In genomic region chr2:3948331-3948730, GRCm38 (mm10) we compare ENCODE assay signal across 17 mouse cellular contexts.
"Had no signal": no experiment of that assay in that cellular context is flagged by ENCODE, and none has a peak within 500 bp of the region (broad histone marks: within the 10 kb centered on the region; RNA-seq: fewer than 3 reads in every experiment).

No protein-coding gene starts in this region.

- H3K36me3 ChIP-seq: lung, embryonic 15.5 days; midbrain, embryonic 15.5 days; neural tube, embryonic 12.5 days; stomach, embryonic 15.5 days had no signal

- H3K9me3 ChIP-seq: lung, embryonic 15.5 days; megakaryocyte, embryonic 14.5 days; midbrain, embryonic 15.5 days; neural tube, embryonic 12.5 days; stomach, embryonic 15.5 days had no signal

- DNase-seq: liver, postnatal 0 days; lung, adult 2 months; lung, postnatal 14 days; lung, postnatal 36 days; right cerebral cortex, postnatal 14 days; thymus, adult 2 months; thymus, postnatal 25 days; thymus, postnatal 4 days had no signal

- H3K9ac ChIP-seq: liver, postnatal 0 days; lung, embryonic 15.5 days; midbrain, embryonic 15.5 days; neural tube, embryonic 12.5 days; stomach, embryonic 15.5 days had no signal

- H3K4me2 ChIP-seq: lung, embryonic 15.5 days; midbrain, embryonic 11.5 days; midbrain, embryonic 15.5 days; neural tube, embryonic 12.5 days; stomach, embryonic 15.5 days had no signal

- H3K27me3 ChIP-seq: lung, embryonic 15.5 days; megakaryocyte, embryonic 14.5 days; midbrain, embryonic 15.5 days; neural tube, embryonic 12.5 days; stomach, embryonic 15.5 days had no signal

- H3K4me3 ChIP-seq: lung, embryonic 15.5 days; megakaryocyte, embryonic 14.5 days; midbrain, embryonic 15.5 days; neural tube, embryonic 12.5 days; stomach, embryonic 15.5 days had no signal

- H3K27ac ChIP-seq: lung, embryonic 15.5 days; macrophage; midbrain, embryonic 15.5 days; neural tube, embryonic 12.5 days; stomach, embryonic 15.5 days; stomach, postnatal 0 days had no signal

- H3K4me1 ChIP-seq: lung, embryonic 15.5 days; megakaryocyte, embryonic 14.5 days; midbrain, embryonic 15.5 days; neural tube, embryonic 12.5 days; stomach, embryonic 15.5 days had no signal

- ATAC-seq: liver, postnatal 0 days; lung, postnatal 0 days; midbrain, embryonic 15.5 days had no signal
